30 mouse cellular contexts compared by ENCODE assay signal in the genomic region with DNA sequence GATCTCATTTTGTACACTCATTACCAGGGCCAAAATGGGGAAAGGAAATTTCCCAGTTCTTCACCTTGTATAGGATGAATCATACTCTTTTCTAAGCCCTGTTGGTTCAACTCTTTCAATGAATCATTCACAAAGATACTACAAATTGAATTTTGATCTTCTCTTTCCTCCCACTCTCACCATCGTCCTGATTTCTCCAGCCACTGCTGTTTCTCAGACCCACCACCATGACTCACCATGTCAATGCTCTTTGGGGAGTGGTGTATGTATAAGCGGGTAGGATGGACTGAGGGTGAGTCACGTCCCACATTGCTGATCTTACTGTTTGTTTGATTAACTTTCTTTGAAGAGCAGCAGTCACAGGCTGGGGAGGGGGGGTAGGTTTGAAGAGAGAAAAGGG.
A peak's percentile ranks its signal among the peaks of the same experiment; 100 is the strongest.
DNase-seq lines count a peak whose midpoint lies in the region; ATAC-seq and TF ChIP-seq lines count a peak whose summit lies in the region.
"Had no signal": no experiment of that assay in that cellular context is flagged by ENCODE, and none has a peak within 500 bp of the region (broad histone marks: within the 10 kb centered on the region; RNA-seq: fewer than 3 reads in every experiment).

No protein-coding gene starts in this region.

- 0 out of 2 replicates have a peak, but pooled peaks have one; percentile 43 for ATAC-seq in intestine, embryonic 14.5 days (replicated peaks; ENCODE audit: low FRiP score, low TSS enrichment, low read depth)
- ATAC-seq in intestine, embryonic 16.5 days, result no peak
- ATAC-seq in forebrain, embryonic 13.5 days, result no peak
- ATAC-seq: forebrain, postnatal 0 days; hindbrain, embryonic 16.5 days; intestine, embryonic 15.5 days; midbrain, embryonic 16.5 days had no signal

- TF ChIP-seq CTCF in layer of hippocampus, adult 2 months (conservative IDR thresholded peaks at IDR 0.05), result no peak

- no peaks in the 10 kb centered on the region for H3K36me3 ChIP-seq in intestine, embryonic 14.5 days (ENCODE audit: control insufficient read depth, insufficient read depth, low read length)
- H3K36me3 ChIP-seq in intestine, embryonic 16.5 days (ENCODE audit: control insufficient read depth, insufficient read depth, low read length), result no peaks in the 10 kb centered on the region
- H3K36me3 ChIP-seq in myocyte (ENCODE audit: control insufficient read depth, insufficient read depth), result no peaks in the 10 kb centered on the region
- no peaks in the 10 kb centered on the region for H3K36me3 ChIP-seq in forebrain, embryonic 13.5 days (ENCODE audit: poor library complexity, severe bottlenecking)
- H3K36me3 ChIP-seq: heart, embryonic 12.5 days; intestine, embryonic 15.5 days; neural tube, embryonic 12.5 days had no signal

- no peak overlapping the region for H3ac ChIP-seq in myocyte (ENCODE audit: control insufficient read depth, insufficient read length)

- H3K4me2 ChIP-seq in intestine, embryonic 14.5 days (ENCODE audit: low read length), result no peak overlapping the region
- no peak overlapping the region for H3K4me2 ChIP-seq in intestine, embryonic 16.5 days (ENCODE audit: low read depth, low read length)
- peak overlapping the region; percentile 41 for H3K4me2 ChIP-seq in myocyte (ENCODE audit: low read depth)
- H3K4me2 ChIP-seq in forebrain, embryonic 13.5 days, result no peak overlapping the region
- H3K4me2 ChIP-seq: heart, embryonic 12.5 days; intestine, embryonic 15.5 days; neural tube, embryonic 12.5 days had no signal

- H3K9ac ChIP-seq in intestine, embryonic 14.5 days (ENCODE audit: low read length), result no peak overlapping the region
- H3K9ac ChIP-seq in intestine, embryonic 16.5 days (ENCODE audit: low read depth, low read length), result no peak overlapping the region
- H3K9ac ChIP-seq in forebrain, embryonic 13.5 days, result no peak overlapping the region
- H3K9ac ChIP-seq: forebrain, postnatal 0 days; heart, embryonic 12.5 days; intestine, embryonic 15.5 days; liver, embryonic 14.5 days; neural tube, embryonic 12.5 days had no signal

- no peak overlapping the region for H3K4me3 ChIP-seq in intestine, embryonic 14.5 days (ENCODE audit: low read depth, low read length)
- no peak overlapping the region for H3K4me3 ChIP-seq in intestine, embryonic 16.5 days (ENCODE audit: low read length)
- H3K4me3 ChIP-seq in myocyte, result no peak overlapping the region
- H3K4me3 ChIP-seq in layer of hippocampus, adult 2 months, result no peak overlapping the region
- no peak overlapping the region for H3K4me3 ChIP-seq in forebrain, embryonic 13.5 days
- H3K4me3 ChIP-seq: heart, adult 2 months; heart, embryonic 12.5 days; intestine, embryonic 15.5 days; neural tube, embryonic 12.5 days had no signal

- DNase-seq in intestine, embryonic 14.5 days (ENCODE audit: low spot score), result no peak
- DNase-seq in 3T3-L1 (ENCODE audit: low read depth, low spot score) (peak; percentile 88), NIH3T3 (ENCODE audit: low read depth) (peak; percentile 76)
- no peak for DNase-seq in layer of hippocampus, adult 2 months (ENCODE audit: low spot score in 2 of 2)
- no peak for DNase-seq in left cerebral cortex, adult 8-10 months (ENCODE audit: low spot score in 2 of 2)
- DNase-seq: adrenal gland, postnatal 36 days; B cell, adult 2 months; cerebellum, adult 8-10 months; cerebellum, postnatal 36 days; forebrain, postnatal 0 days; heart, adult 2 months; kidney, adult 8-10 months; kidney, postnatal 4 days; liver; lung, adult 2 months; lung, postnatal 10 days; right cerebral cortex, adult 18-20 months; spleen, adult 18-20 months; thymus, postnatal 25 days had no signal

- no peaks in the 10 kb centered on the region for H3K27me3 ChIP-seq in intestine, embryonic 14.5 days (replicated peaks; ENCODE audit: control insufficient read depth, insufficient read depth, low read length)
- H3K27me3 ChIP-seq in intestine, embryonic 16.5 days (replicated peaks; ENCODE audit: control insufficient read depth, insufficient read depth, low read length), result no peaks in the 10 kb centered on the region
- no peaks in the 10 kb centered on the region for H3K27me3 ChIP-seq in myocyte (ENCODE audit: control insufficient read depth, insufficient read depth, insufficient read length)
- no peaks in the 10 kb centered on the region for H3K27me3 ChIP-seq in forebrain, embryonic 13.5 days
- H3K27me3 ChIP-seq: CH12.LX; heart, embryonic 12.5 days; intestine, embryonic 15.5 days; neural tube, embryonic 12.5 days had no signal

- WGBS in intestine, embryonic 14.5 days, result 64% methylated on average over 3 of the region's 3 CpGs
- 59% methylated on average over 3 of the region's 3 CpGs for WGBS in intestine, embryonic 16.5 days
- 86% methylated on average over 3 of the region's 3 CpGs for WGBS in forebrain, embryonic 13.5 days

- no peaks in the 10 kb centered on the region for H3K9me3 ChIP-seq in intestine, embryonic 14.5 days (ENCODE audit: control insufficient read depth, low read length)
- H3K9me3 ChIP-seq in intestine, embryonic 16.5 days (ENCODE audit: control insufficient read depth, low read length), result no peaks in the 10 kb centered on the region
- no peaks in the 10 kb centered on the region for H3K9me3 ChIP-seq in forebrain, embryonic 13.5 days (replicated peaks)
- H3K9me3 ChIP-seq: heart, embryonic 12.5 days; intestine, embryonic 15.5 days; neural tube, embryonic 12.5 days had no signal

- no peaks in the 10 kb centered on the region for H3K79me2 ChIP-seq in myocyte (ENCODE audit: control insufficient read depth, insufficient read depth)

- TF ChIP-seq POLR2A in myocyte (IDR thresholded peaks at IDR 0.05; ENCODE audit: insufficient read length, low read depth), result no peak

- no peak overlapping the region for H3K27ac ChIP-seq in intestine, embryonic 14.5 days (ENCODE audit: low read depth)
- H3K27ac ChIP-seq in intestine, embryonic 16.5 days (ENCODE audit: low read length), result no peak overlapping the region
- H3K27ac ChIP-seq in layer of hippocampus, adult 2 months, result no peak overlapping the region
- no peak overlapping the region for H3K27ac ChIP-seq in forebrain, embryonic 13.5 days
- H3K27ac ChIP-seq: heart, adult 2 months; intestine, embryonic 15.5 days; kidney, postnatal 0 days; liver, embryonic 14.5 days; neural tube, embryonic 12.5 days had no signal

- no peaks in the 10 kb centered on the region for H3K4me1 ChIP-seq in intestine, embryonic 14.5 days (replicated peaks; ENCODE audit: control insufficient read depth, insufficient read depth, low read length)
- peaks cover 3% of the 10 kb centered on the region; the same call in 1 of the 2 replicates for H3K4me1 ChIP-seq in intestine, embryonic 16.5 days (ENCODE audit: control insufficient read depth, insufficient read depth, low read length)
- no peaks in the 10 kb centered on the region for H3K4me1 ChIP-seq in forebrain, embryonic 13.5 days
- H3K4me1 ChIP-seq: heart, embryonic 12.5 days; intestine, embryonic 15.5 days; neural tube, embryonic 12.5 days had no signal

TF ChIP-seq in myocyte, 11 proteins besides CTCF, POLR2A, EP300 and RAD21:
- TF ChIP-seq TCF12 (IDR thresholded peaks at IDR 0.05; ENCODE audit: insufficient read depth, poor library complexity, severe bottlenecking) (no peak), TCF3 (IDR thresholded peaks at IDR 0.05; ENCODE audit: insufficient read length, low read depth) (no peak), REST (IDR thresholded peaks at IDR 0.05; ENCODE audit: insufficient read depth, insufficient read length) (no peak), POLR2AphosphoS2 (IDR thresholded peaks at IDR 0.05; ENCODE audit: insufficient read length, low read depth) (no peak), E2F4 (IDR thresholded peaks at IDR 0.05; ENCODE audit: insufficient read depth) (no peak), USF1 (IDR thresholded peaks at IDR 0.05; ENCODE audit: low read depth) (no peak), MYOG (IDR thresholded peaks at IDR 0.05; ENCODE audit: control insufficient read depth in 1 of 3, insufficient read depth in 1 of 3, insufficient read length in 2 of 3, low read depth in 2 of 3) (no peak), MYOD1 (IDR thresholded peaks at IDR 0.05; ENCODE audit: control insufficient read depth in 1 of 3, insufficient read length in 2 of 3, low read depth in 2 of 3) (no peak), SRF (IDR thresholded peaks at IDR 0.05; ENCODE audit: control insufficient read depth, insufficient read length, low read depth) (no peak), MAX (IDR thresholded peaks at IDR 0.05; ENCODE audit: low read depth) (no peak), CEBPB (IDR thresholded peaks at IDR 0.05; ENCODE audit: insufficient read depth, poor library complexity, severe bottlenecking) (no peak)

Comparison
In these comparisons a context has a peak if more than half of its experiments do, and no peak if none do; other contexts are left out.
1. DNase-seq: peak in 3T3-L1 (single experiment) and NIH3T3 (single experiment); none in intestine, embryonic 14.5 days (single experiment), layer of hippocampus, adult 2 months (0 of 2) and left cerebral cortex, adult 8-10 months (0 of 2).